Mouse (Mus musculus) heart, postnatal 25 days (tissue): ENCODE measurements at regions not wholly inside any gene's neighbourhood (a gene's known extent, or its start where the extent isn't known, plus 50 kb on each side); places are given as distances from the start of the nearest gene placed in this dataset.

Experiments
- DNase-seq: peaks from one replicate; pipeline ENCODE4 v3.0.0; 2022; ENCODE audit warnings: low spot score
- intact Hi-C: fragments of 180-260 bp; cut with DNase I; formaldehyde crosslinking; loops from one replicate; pipeline ENCODE4 v1.15.1; 2025

DNA sequence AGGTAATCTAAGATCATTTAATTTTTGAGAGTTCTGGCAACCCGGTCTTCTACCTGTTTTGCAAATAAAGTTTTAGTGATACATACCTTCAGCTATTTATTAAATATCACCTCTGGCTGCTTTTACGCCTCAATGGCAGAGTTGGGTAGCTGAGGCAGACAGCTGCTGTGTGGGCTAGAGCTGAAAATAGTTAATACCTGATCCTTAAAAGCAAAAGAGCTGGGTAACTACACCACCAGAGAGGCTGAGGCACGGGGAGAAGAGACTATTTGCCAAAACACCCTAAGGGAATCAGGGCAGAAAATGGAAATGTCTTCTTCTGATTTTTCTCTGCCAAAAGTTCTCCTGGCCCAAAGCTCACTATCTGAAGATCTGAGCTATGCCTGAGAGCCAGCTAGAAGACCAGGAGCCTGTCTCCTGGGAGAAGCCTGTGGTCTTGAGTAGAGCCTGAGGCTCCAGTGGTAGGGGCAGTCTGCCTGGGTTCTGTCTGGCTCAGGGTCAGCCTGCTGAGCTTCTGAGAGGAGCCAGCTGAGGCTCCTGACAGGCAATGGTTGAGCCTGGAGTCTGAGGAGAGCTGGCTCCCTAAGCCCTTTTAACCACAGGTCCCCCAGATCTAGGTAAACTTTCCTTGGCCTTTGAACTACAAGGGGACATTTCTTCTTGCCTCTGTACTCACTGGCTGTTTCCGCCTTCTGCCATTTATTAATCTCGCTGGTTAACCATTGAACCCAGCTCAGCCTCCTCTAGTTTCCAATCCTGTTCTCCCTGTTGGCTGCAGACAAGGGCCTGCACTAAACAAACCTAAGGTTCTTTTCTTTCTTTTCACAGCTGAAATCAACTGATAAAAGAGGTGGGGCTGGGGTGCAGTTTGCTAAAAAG lies 208.7 kb downstream of the Opa1 start:
- no peak for DNase-seq
- intact Hi-C loops, result no loop called here

DNA sequence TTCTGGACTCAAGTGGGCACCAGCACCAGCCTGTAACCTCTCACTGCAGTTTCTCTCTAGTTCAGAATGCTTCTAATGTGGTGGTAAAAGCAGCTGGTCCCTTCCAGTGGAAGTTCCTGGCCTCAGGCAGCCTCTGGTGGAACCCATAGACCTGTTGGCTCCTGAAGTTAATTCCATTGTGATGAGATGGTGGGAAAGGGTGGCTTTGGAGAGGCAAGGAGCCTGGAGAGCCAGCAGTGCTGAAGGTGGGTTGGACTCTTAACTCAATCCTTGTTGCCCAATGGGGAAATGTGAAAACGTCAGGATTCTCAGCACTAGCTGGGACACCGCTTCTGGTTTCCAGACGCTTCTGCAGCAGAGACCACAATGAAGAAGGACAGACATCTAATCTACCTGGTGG lies 210.9 kb downstream of the Opa1 start:
- no peak for DNase-seq
- intact Hi-C loops, result no loop called here

DNA sequence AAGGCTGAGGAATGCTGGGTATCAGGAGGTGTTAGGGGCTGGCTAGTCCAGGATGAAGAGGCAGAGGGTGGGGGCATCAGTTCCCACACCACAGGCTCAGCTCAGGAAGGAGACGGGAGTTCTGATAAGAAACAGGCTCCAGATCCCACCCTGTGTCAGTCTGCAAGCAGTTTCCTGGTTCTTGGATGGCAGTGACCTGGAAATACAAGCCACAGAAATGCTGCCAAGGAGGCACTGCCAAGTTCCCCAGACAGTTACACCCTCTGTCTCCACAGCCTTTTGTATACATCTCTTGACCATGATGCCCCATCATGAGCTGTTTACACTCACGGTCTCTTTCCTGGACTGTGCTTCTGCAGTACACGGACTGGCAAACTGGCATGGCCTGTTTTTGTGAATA lies 220.1 kb downstream of the Opa1 start:
- intact Hi-C loops, result no loop called here
- DNase-seq, result no peak

DNA sequence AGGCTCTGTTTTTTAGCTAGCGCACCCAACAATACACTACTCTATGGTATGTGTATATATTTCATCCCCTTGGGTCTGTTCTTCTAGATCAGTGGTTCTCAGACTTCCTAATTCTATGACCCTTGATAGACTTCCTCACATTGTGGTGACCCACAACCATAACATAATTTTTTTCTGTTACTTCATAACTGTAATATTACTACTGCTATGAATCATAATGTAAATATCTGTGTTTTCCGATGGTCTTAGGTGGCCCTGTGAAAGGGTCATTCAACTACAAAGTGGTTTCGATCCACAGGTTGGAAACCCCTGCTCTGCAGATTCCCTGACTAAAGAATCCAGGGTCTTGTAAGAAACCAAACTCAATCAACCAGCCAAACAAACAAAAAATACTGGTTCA lies 220.8 kb downstream of the Opa1 start:
- intact Hi-C loops, result no loop called here

DNA sequence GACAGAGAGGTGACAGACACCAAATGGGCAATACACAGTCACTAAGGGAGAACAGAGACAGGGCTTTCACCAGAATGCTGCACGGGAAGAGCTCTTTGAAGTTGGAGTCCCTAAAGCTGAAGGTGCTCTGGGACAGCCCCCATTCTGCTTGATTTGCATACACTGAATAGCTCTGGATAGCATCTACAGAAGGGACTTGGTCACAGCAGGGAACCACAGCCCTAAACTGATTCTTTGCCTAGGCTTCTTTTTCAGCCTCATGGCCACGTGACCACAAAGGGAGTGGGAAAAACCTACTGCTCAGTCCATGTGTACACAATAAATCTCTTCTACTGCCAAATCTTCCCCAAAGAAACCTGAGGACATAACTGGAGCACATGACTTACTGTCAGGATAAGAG lies 221.3 kb downstream of the Opa1 start:
- intact Hi-C loops, result no loop called here

More for the DNA sequence above, 220.8 kb downstream of the Opa1 start:
- DNase-seq, result no peak

DNA sequence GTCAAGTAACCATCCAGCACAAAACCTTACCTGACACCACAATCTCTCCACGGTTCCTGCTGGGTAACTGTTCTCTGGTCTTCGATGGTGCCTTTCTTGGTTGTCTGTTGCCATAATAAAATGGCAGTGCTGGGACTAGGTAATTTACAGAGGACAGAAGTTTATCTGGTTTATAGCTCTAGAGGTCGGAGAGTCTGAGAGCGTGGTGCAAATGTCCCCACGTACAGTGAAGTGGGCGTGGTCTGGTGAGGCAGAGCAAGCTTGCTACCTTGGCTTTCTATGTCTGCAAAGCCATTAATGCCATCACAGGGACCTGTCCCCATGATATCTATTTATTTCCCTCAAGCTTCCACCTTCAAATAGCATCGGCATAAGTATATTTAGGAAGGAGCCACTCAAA lies 223.0 kb downstream of the Opa1 start:
- intact Hi-C loops, result no loop called here
- DNase-seq, result no peak

More for the DNA sequence above, 221.3 kb downstream of the Opa1 start:
- DNase-seq, result no peak

DNA sequence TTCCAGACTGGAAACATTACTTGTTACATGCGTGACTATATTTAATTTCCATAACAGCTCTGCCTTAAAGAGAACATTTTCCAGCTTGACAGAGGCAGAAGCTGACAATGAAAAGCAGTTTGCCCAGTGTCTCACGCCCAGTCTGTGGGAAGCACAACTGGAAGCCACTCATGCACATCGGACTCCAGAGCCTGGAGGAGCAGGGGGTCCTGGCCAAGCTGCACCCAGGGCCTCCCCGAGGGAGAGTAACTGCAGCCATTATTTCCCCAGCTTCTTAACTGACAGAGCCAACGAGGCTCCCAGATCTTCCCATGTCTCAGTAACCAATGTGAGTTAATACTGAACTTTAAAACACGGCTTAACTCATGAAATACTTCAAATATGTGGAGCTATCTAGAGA lies 223.5 kb downstream of the Opa1 start:
- DNase-seq, result no peak
- intact Hi-C loops, result no loop called here

DNA sequence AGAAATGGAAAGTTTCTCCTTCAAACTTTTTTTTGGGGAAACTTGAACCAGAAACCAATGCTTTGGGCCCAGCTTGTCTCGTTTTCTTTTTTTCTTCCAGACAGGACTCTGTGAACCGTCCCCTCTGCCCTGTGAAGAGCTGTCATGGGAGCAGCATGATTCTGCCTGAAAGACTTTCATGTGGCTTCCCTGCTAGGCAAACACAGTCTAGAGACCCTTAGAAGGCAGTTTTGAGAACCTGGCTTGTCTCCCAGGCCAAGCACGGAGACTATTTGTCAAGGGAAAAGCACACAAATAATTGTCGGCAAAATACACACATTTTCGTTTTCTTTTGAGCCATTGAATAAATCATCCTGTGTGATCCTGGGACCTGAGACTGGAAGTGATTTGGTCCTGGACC lies 228.7 kb downstream of the Opa1 start:
- intact Hi-C loops, result no loop called here

DNA sequence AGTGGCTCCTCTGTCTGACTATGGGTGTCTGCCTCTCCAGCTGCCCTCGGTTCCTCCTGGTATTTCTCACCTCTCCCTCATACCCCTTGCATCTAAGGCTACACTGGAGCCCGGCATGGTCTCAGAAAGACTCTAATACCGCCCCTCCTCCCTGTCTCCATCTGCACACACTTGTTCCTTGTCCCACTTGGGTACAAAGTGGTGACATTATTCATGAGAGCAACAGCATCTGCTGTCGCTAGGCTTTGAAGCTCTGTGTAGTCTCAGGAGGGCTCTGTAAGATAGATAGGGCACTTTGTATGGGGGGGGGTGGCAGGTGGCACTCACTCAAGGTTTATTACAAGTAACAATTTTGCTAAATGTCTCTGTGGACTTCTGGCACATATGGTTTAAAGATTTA lies 229.7 kb downstream of the Opa1 start:
- intact Hi-C loops, result no loop called here
- DNase-seq, result no peak

More for the DNA sequence above, 228.7 kb downstream of the Opa1 start:
- DNase-seq, result no peak

DNA sequence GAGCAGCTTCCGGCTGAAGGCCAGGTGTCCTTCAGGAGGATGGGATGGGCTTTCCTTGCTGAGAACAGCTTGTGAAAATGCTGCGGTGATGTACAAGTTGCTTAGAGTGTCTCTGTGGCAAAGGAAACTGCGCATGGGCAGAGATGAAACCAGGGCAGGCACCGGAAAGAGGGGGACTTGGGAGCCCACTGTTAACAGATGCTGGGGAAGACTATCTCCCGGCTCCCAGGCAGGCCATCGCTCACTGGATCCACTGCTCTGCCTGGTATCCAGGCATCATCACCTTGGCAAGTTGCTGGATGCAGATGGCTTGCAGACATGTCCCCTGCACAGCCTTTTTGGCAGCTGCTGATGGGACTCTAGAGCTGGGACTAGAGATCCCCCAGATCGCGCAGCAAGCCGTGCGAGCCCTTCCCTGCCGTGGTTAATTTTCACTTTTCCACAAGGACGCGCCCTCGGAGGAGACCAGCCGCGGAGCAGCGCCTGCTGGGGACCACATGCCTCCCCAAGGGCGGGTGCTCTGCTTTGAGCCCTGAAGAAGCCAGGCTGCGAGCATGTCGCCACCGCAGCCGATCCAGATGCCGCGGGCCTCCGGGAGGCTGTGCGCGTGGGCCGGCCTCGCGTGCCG lies 234.4 kb downstream of the Opa1 start:
- DNase-seq, result no peak
- intact Hi-C loops, result loop anchor here (2.0 to 5.0 kb wide), 3 partner anchors 189 to 377 kb away; no protein-coding TSS in a partner anchor

DNA sequence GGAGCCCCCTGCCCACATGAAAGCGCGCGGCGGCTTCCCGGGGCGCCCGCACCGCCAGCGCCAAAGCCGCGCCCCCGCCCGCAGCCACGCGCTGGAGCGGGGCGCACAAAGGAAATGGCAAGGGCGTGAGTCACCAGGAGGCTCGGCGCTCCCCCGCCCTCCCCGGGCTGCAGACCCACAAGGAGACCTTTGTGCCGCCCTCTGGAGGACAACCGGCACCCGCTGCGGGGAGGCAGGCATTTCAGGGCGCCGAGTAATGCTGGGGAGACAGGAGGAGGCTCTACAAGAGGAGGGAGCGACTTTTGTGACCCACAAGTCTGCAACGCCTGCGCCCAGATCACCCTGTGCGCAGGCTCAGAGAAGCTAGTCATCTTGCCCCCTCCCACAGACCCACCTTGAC lies 234.9 kb downstream of the Opa1 start:
- DNase-seq, result peak; percentile 83
- intact Hi-C loops, result loop anchor here (2.0 to 5.0 kb wide), 3 partner anchors 188 to 377 kb away; no protein-coding TSS in a partner anchor

DNA sequence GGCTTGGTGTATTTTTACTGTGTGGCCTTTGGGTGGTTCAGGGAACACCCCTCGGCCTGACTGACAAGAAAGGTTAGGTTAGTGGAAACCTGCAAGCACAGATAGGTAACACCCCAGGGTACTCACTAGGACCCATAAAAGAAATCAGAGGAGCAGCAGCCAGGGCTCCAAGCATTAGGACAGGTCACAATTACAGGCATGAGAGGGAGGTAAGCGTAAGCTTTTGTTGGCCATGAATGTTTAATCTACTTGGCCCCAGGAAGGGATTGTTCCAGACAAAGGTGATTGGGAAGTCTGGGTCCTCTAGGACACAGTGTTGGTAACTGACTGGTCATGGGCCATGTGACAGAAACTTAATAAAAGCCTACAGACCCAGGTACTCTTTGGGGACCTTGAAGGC lies 235.5 kb downstream of the Opa1 start:
- intact Hi-C loops, result loop anchor here (2.0 to 5.0 kb wide), 4 partner anchors 128 to 376 kb away; no protein-coding TSS in a partner anchor
- DNase-seq, result no peak

DNA sequence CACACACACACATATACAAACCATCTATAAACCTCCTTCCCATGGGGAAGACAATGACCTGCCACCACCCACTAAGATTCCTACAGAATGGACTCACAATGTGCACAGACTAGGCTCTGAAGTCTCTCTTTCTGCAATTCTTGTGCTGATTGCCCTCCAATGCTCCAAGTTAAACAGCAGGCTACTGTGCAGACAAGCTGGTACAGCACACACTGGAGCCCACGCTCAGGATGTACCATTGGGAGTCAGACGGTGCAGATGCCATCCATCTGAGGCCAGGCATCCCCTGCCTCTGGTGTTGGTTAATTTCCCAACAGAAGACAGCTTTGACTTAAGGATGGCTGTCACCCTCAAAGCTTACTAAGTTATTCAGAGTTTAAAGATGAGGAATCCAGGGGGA lies 236.1 kb downstream of the Opa1 start:
- no peak for DNase-seq
- intact Hi-C loops, result loop anchor here (2.0 to 5.0 kb wide), 3 partner anchors 127 to 376 kb away; no protein-coding TSS in a partner anchor

DNA sequence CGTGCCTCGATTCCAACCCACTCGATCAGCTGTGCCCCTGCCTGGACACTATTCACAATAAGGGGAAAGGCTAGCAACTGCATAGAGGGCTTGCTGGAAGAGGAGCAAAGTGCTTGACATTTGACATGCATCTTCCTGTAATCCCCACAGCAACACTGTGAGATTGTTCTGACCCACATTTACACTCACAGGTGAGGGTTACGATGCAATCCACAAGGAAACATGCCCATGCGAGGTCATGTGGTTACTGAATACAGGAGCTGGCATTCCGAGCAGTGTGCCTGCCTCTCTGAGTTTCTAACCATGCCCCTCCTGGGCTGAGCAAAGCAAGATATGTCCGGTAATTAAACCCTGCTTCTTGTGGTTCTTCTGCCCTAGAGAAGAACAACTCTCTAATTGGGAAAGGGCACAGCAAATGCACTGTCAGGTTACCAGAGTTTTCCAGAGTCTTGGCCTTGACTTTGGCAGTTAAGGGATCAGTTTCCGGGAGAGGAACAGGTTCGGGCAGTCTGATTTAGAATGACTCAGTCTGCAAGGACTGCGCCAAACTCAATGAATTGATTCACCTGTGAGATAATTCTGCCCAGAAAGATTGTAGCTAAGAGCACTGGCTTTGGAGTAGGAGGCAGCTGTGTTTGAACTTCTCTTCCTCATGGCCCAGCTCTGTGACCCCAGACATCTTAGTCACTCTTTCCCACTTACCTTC lies 236.7 kb downstream of the Opa1 start:
- intact Hi-C loops, result loop anchor here (2.0 to 5.0 kb wide), 4 partner anchors 85 to 375 kb away; no protein-coding TSS in a partner anchor
- DNase-seq, result no peak

DNA sequence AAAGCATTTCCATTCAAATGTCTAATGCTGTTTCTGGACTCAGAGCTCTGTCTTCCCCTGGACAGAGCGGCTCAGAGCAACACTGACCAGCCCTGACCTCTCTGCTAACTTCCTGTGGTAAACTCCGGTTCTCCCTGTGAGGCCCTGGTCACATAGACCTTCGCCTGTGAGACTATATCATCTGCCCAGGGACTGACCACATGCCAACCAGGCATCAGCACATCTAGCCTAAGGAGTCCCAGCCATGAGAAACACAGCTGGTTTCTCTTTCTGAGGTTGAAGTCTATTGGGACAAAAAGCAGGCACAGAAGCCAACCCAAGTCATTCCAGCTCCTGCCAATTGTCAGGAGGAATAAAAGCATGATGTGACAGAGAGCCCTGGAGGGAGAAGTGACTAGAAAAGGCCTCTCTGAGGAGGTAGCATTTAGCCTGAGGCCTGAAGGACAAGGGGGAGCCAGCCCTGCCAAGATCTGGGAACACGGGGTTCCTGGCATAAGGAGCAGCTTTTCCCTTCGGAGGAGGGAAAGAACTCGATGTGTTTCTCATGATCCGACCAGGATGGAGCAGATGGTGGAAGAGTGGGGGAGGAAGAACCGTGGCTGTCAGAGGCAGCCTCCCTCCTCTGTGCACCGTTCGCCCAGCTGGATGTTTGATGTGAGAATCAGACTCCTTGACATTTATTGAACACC lies 237.7 kb downstream of the Opa1 start:
- DNase-seq, result peak; percentile 82
- intact Hi-C loops, result loop anchor here (2.0 to 5.0 kb wide), 2 partner anchors 86 to 125 kb away; no protein-coding TSS in a partner anchor

DNA sequence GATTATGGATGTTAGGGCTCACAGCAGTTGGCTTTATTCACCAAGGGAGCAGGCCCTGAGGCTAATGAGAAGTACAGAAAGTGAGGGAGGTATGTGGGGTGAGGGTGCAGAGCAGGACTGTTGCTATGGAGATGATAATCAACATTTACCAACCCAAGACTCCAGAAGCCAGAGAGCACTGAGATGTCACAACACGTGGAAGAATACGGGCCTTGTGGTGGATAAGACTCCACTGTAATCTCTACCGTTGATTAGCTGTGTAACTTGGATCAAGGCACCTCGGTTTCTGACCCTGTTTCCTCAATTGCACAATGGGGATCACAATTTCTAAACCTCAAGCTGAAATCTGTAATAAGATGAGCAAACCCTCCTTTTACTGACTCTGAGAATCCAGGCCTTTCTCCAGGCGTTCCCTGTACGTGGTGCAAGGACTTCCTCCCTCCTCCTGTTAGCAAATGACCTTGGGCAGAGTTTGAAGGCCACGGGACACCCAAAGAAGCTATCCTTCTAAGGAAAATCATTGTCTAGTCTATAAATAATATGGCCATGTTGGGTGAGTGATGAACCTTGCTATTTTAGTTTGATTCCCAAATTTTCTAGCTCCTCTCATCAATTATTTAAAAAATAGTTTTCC lies 239.8 kb downstream of the Opa1 start:
- intact Hi-C loops, result loop anchor here (5.0 kb wide), 1 partner anchor 123 kb away; no protein-coding TSS in a partner anchor

DNA sequence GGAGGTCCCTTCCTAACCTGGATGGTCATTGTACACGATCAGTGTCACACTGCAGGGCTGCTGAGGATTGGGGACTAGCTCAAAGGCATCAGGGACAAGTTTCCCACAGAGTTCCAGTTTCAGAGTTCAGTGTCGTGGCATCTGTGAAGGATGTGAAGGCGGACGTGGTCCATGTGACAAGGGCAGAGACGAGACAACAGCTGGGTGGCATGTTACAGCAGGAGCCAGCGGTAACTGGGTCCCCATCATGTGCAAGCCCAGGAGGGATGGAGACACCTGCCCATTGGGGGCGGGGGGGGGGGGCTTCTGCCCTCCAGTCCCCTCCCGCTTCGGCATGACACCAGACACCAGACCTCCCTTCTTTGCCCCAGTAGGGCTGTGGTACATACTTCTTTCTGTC lies 241.6 kb downstream of the Opa1 start:
- intact Hi-C loops, result no loop called here

More for the DNA sequence above, 239.8 kb downstream of the Opa1 start:
- no peak for DNase-seq

DNA sequence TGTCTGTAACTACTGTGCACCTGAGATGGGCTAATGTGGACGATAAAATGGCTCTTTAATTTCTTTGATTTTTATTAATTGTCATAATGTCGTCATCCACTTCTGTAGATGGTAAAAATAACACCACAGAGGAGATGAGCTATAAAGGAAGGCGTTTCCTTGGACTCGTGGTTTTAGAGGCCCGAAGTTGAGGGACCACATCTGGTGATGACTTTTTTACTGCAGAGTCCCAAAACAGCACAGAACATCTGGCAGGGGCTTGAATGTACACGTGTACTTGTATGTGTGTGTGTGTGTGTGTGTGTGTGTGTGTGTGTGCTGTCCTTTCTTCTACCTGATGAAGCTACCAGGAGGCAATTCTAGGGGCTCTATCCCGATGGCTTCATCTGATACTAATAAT lies 242.1 kb upstream of the Hes1 start:
- no peak for DNase-seq
- intact Hi-C loops, result no loop called here

More for the DNA sequence above, 241.6 kb downstream of the Opa1 start:
- no peak for DNase-seq

DNA sequence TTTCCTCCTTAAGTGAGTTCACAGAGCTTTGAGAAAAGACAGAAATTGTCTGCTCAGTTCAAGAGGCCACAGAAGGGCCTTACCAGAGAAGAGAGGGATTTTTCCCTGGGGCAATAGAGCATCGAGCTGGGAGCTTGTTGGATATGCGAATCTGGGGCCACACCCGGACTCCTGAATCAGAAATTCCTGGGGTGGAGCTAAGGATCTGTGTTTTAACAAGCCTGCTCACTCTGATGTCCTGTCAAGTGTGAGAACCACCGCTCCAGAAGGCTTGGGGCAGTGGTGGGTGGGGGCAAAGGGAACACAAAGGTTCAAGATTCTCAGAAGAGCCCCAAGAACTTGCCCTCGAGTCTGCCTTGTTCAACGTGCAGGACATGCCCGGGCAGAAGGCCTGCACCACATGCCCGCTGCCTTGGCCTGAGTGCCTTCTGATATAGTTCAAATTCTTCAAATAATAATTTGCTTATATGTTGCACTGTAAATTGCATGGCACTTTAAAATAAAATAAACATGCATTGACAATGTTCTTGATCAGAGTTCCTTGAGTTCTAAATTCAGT lies 241.3 kb upstream of the Hes1 start:
- intact Hi-C loops, result no loop called here
- no peak for DNase-seq
